Mouse (Mus musculus) intestine, embryonic 16.5 days (tissue): ENCODE results near the gene Sorcs2. TPM values are rescaled to one million over a fixed set of nuclear protein-coding genes. Genes with fewer than 3 reads are reported as not detected.

Experiments
- ATAC-seq: fragments of 200-750 bp; cut with Nextera tagmentation; 2 replicates; pipeline ENCODE4 v1.8.0; 2017; ENCODE audit warnings: moderate TSS enrichment, moderate library complexity
- H3K27ac ChIP-seq: fragments of 300-500 bp; sonication (generic); 2 replicates; pipeline ENCODE4 v1.5.1; 2014; ENCODE audit warnings: mild to moderate bottlenecking, low read length
- H3K27me3 ChIP-seq: fragments of 300-500 bp; sonication (generic); replicated peaks from 2 replicates; pipeline ENCODE4 v1.6.1; 2014; ENCODE audit warnings: low read length, control low read depth, mixed read lengths; ENCODE audit not compliant: control insufficient read depth, insufficient read depth
- H3K36me3 ChIP-seq: fragments of 300-500 bp; sonication (generic); 2 replicates; pipeline ENCODE4 v1.6.1; 2014; ENCODE audit warnings: low read length, control low read depth; ENCODE audit not compliant: control insufficient read depth, insufficient read depth
- H3K4me1 ChIP-seq: fragments of 300-500 bp; sonication (generic); 2 replicates; pipeline ENCODE4 v1.6.1; 2014; ENCODE audit warnings: low read length, control low read depth, mixed read lengths; ENCODE audit not compliant: control insufficient read depth, insufficient read depth
- H3K4me2 ChIP-seq: fragments of 300-500 bp; sonication (generic); 2 replicates; pipeline ENCODE4 v1.6.1; 2014; ENCODE audit warnings: low read depth, low read length, control low read depth
- H3K4me3 ChIP-seq: fragments of 300-500 bp; sonication (generic); 2 replicates; pipeline ENCODE4 v1.5.1; 2014; ENCODE audit warnings: mild to moderate bottlenecking, low read length
- H3K9ac ChIP-seq: fragments of 300-500 bp; sonication (generic); 2 replicates; pipeline ENCODE4 v1.6.1; 2014; ENCODE audit warnings: low read depth, low read length
- H3K9me3 ChIP-seq: fragments of 300-500 bp; sonication (generic); 2 replicates; pipeline ENCODE4 v1.6.1; 2016; ENCODE audit warnings: low read length, control low read depth; ENCODE audit not compliant: control insufficient read depth
- WGBS: fragments of 180-500 bp; shearing (Covaris S2); extraction: QIAGEN DNeasy Blood & Tissue Kit; methylation state at CpG from one replicate; pipeline ENCODE4 v1.1.7; 2014; 5-methylcytosine and 5-hydroxymethylcytosine counted together
- polyA plus RNA-seq: library from polyadenylated mRNA; unstranded; fragments of >200 nt; fragmentation: Nextera tagmentation; extraction: Ambion mirVana; gene quantifications from 2 replicates; pipeline ENCODE4 v1.2.1, GENCODE M21; 2015

Sorcs2 gene
- polyA plus RNA-seq, 1 experiment from 2014 or later: 8.3 TPM

DNA sequence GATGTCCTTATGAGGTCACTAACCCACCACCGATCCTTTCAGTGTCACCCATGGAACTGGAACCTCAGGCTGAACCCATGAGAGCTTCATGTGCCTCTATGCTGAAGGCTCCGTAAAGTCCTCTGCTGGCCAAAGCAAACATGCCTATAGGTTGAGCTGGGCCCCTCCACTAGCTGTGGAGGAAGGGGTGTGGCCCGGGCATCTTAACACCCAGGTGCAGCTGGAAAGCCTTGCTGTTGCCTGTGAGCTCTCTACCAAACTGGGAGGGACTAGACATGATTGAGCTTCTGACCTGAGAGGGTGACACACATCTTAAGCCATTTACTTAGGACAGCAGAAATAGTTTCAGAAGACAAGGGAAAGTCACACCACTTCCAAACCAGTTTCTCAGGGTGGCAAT, 189.1 kb downstream of the Sorcs2 start:
- 78% methylated on average over 3 of the region's 3 CpGs for WGBS
- no peak overlapping the region for H3K4me2 ChIP-seq
- no peaks in the 10 kb centered on the region for H3K36me3 ChIP-seq
- no peak overlapping the region for H3K27ac ChIP-seq
- no peak overlapping the region for H3K9ac ChIP-seq
- ATAC-seq: no peak
- H3K4me1 ChIP-seq: no peaks in the 10 kb centered on the region
- no peak overlapping the region for H3K4me3 ChIP-seq
- no peaks in the 10 kb centered on the region for H3K27me3 ChIP-seq
- no peaks in the 10 kb centered on the region for H3K9me3 ChIP-seq

DNA sequence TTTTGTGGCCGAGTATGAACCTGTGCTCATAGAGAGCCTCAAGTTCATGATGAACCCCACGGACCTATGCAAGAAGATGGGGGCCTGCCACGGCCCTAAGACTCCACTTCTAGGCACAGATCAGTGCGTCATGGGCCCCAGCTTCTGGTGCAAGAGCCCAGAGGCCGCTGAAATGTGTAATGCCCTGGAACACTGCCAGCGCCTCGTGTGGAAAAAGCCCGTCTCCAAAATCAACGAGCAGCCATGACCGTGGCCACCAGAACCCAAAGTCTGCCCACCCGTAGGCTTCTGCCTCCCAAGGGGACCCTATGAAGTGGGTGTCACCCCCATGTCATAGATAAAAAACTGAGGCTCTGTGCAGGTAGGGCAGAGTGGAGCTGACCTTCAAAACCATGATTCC, 192.5 kb downstream of the Sorcs2 start:
- H3K4me1 ChIP-seq: no peaks in the 10 kb centered on the region
- H3K27ac ChIP-seq: no peak overlapping the region
- no peaks in the 10 kb centered on the region for H3K36me3 ChIP-seq
- no peak overlapping the region for H3K4me2 ChIP-seq
- H3K27me3 ChIP-seq: no peaks in the 10 kb centered on the region
- ATAC-seq: no peak
- WGBS: 77% methylated on average over 11 of the region's 11 CpGs
- no peaks in the 10 kb centered on the region for H3K9me3 ChIP-seq
- no peak overlapping the region for H3K9ac ChIP-seq
- H3K4me3 ChIP-seq: no peak overlapping the region

DNA sequence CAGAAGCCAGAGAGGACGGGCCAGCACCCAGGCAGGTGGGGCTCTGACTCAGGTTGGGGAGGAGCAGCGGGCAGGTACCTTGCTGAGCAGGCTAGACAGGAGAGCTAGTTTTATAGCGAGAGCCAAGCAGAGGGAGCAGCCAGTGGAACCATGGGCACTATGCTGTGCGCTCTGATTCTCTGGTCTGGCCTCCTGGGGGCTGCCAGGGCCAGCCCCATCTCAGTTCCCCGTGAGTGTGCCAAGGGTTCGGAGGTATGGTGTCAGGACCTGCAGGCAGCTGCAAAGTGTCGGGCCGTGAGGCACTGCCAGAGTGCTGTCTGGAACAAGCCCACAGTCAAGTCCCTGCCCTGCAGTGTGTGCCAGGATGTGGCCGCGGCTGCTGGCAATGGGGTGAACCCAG, 194.0 kb downstream of the Sorcs2 start, which contains the start of gene Psapl1:
Gene Psapl1, plus strand, starts transcription at position 106 of the 400 bp plus-strand sequence.
- Histone ChIP-seq H3K27ac (no peak within 1 kb of the TSS), H3K4me2 (no peak within 1 kb of the TSS), H3K4me1 (no peaks in the 10 kb centered on the region), H3K27me3 (no peaks in the 10 kb centered on the region), H3K36me3 (no peaks in the 10 kb centered on the region), H3K4me3 (no peak within 1 kb of the TSS), H3K9me3 (no peaks in the 10 kb centered on the region), H3K9ac (no peak within 1 kb of the TSS)
- no peak for ATAC-seq
- WGBS: 83% methylated on average over 10 of the region's 10 CpGs

DNA sequence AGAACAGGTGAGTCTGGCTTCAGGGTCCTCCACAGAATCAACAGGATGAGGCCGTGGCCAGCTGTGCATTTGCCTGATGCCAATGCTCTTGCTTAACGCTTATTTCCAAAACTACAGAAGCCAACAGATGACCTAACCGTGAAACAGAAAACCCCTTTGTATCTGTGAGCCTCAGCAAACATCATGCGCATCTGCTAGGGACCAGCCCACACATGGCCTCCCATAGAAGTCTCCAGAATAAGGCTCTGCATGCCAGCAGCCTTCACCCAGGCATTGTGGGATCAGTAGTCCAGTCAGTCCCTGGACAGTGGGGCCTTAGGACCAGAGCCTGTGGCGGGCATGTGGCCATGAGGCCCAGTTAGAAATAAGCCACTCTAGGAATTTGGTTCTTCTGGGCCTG, 194.5 kb downstream of the Sorcs2 start:
- Histone ChIP-seq H3K4me1 (no peaks in the 10 kb centered on the region), H3K27me3 (no peaks in the 10 kb centered on the region), H3K9me3 (no peaks in the 10 kb centered on the region), H3K36me3 (no peaks in the 10 kb centered on the region), H3K4me2 (no peak overlapping the region), H3K9ac (no peak overlapping the region), H3K27ac (no peak overlapping the region), H3K4me3 (no peak overlapping the region)
- WGBS: 79% methylated on average over 5 of the region's 5 CpGs
- ATAC-seq: no peak

DNA sequence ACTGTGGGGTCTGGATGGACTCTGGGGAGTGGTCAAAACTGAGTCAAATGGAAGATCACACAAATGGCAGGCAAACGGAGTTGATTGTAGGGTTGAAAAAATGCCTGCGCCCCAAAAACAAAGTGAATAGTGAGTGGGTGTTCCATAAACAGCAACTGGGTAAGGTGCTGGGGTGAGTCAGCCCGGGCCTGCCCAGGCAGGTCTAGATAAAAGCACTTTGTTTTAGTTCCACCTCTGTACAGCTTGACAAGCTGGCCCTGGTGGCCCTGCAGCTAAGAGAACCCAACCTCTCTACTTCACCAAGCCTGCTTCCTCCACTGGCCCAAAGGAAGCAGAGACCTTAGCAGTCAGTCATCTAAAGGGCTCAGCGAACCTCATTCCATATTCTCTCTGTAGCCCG, 195.2 kb downstream of the Sorcs2 start:
- no peaks in the 10 kb centered on the region for H3K36me3 ChIP-seq
- no peaks in the 10 kb centered on the region for H3K27me3 ChIP-seq
- no peaks in the 10 kb centered on the region for H3K4me1 ChIP-seq
- H3K4me3 ChIP-seq: no peak overlapping the region
- no peak overlapping the region for H3K27ac ChIP-seq
- H3K4me2 ChIP-seq: no peak overlapping the region
- WGBS: 87% methylated on average over 5 of the region's 5 CpGs
- ATAC-seq: no peak
- H3K9me3 ChIP-seq: no peaks in the 10 kb centered on the region
- no peak overlapping the region for H3K9ac ChIP-seq

DNA sequence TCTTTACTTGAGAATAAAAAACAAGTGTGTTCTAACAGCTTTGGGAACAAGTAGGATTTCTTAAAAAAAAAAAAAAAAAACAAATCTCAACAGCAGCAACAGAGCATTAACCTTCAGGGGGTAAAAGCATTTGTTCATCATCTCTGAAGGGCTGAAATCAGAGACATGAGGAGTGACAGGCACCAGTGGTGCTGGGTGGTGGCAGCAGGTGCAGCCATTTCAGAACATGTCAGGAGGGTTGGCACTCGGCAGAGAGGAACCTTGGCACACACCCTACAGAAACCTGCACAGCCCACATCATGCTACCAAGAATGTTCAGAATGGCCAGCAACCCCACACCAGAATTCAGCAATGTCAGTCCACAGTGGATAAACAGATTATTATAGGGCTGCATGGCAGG, 198.4 kb downstream of the Sorcs2 start:
- ATAC-seq: no peak
- Histone ChIP-seq H3K9ac (no peak overlapping the region), H3K36me3 (no peaks in the 10 kb centered on the region), H3K9me3 (no peaks in the 10 kb centered on the region), H3K27me3 (no peaks in the 10 kb centered on the region), H3K4me1 (peaks cover 4% of the 10 kb centered on the region; the same call in 1 of the 2 replicates), H3K4me2 (no peak overlapping the region), H3K4me3 (no peak overlapping the region), H3K27ac (no peak overlapping the region)
- 91% methylated on average over 1 of the region's 1 CpGs for WGBS

DNA sequence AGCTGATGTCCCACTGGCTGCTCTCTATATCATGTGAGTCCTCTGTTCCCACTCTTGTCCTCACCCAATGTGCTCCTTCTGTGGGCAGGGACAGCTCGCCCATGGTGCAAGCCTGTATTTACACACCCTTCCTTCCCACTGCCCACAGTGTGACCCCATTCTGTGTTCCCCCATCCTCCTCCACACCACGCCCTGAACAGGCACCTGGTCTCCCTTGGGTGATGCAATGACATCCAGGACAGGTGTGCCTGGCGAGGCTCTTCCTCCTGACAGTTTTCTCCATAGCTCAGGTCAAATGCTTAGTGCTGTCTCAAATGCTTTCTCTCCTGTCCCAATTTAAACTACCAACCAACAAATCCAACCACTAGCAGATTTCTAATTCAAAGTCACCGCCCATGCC, 202.5 kb downstream of the Sorcs2 start:
- Histone ChIP-seq H3K27ac (no peak overlapping the region), H3K36me3 (no peaks in the 10 kb centered on the region), H3K27me3 (no peaks in the 10 kb centered on the region), H3K9ac (no peak overlapping the region), H3K4me1 (peaks cover 4% of the 10 kb centered on the region; the same call in 1 of the 2 replicates), H3K9me3 (no peaks in the 10 kb centered on the region), H3K4me3 (no peak overlapping the region), H3K4me2 (no peak overlapping the region)
- no peak for ATAC-seq
- WGBS: 81% methylated on average over 4 of the region's 4 CpGs

DNA sequence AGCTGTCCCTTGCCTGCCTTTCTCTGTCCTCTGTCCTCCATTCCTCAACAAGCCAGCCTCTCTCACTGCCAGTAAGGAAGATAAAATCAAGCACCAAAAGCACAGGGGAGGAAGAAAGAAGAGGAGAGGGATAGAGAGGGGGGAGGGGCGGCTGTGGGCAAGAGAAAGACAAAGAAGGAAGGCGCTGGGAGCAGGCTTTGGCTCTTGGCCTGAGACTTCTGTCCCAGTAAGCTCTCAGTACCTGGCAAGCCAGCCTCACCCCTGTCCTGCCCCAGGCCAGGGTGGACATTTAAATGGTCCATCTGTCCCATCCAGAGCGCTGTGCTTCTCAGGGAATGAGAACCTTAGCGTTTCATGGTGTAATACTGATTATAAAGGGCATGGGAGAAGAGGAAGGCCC, 203.3 kb downstream of the Sorcs2 start:
- 82% methylated on average over 4 of the region's 4 CpGs for WGBS
- no peak for ATAC-seq

DNA sequence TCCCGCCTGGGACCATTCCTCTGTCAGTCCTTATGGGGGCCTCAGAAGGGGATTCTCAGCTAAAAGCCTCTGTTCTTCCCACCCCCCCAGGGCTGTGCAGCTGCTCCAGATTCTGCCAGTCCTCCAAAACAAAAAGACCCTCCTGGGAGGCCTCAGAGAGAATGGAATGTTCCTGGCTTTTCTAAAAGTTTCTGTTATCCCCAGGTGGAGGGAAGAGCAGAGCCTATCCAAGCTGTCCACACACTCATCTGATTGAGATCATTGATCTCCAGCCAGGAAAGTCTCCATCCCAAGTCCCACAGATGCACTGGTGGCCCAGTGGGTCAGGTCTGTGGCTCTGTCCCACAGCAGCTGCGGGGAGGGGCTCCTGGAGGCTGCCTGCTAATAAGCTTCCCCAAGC, 205.3 kb downstream of the Sorcs2 start:
- no peaks in the 10 kb centered on the region for H3K36me3 ChIP-seq
- no peak for ATAC-seq
- H3K4me1 ChIP-seq: peaks cover 4% of the 10 kb centered on the region; the same call in 1 of the 2 replicates
- 67% methylated on average over 2 of the region's 2 CpGs for WGBS
- H3K9ac ChIP-seq: no peak overlapping the region
- H3K9me3 ChIP-seq: no peaks in the 10 kb centered on the region
- no peaks in the 10 kb centered on the region for H3K27me3 ChIP-seq
- H3K4me2 ChIP-seq: no peak overlapping the region
- H3K4me3 ChIP-seq: no peak overlapping the region
- no peak overlapping the region for H3K27ac ChIP-seq

More for the DNA sequence above, 203.3 kb downstream of the Sorcs2 start:
- no peaks in the 10 kb centered on the region for H3K9me3 ChIP-seq
- H3K4me1 ChIP-seq: peaks cover 4% of the 10 kb centered on the region; the same call in 1 of the 2 replicates
- H3K27me3 ChIP-seq: no peaks in the 10 kb centered on the region
- no peak overlapping the region for H3K9ac ChIP-seq
- H3K4me2 ChIP-seq: no peak overlapping the region
- no peak overlapping the region for H3K27ac ChIP-seq
- H3K4me3 ChIP-seq: no peak overlapping the region
- no peaks in the 10 kb centered on the region for H3K36me3 ChIP-seq

DNA sequence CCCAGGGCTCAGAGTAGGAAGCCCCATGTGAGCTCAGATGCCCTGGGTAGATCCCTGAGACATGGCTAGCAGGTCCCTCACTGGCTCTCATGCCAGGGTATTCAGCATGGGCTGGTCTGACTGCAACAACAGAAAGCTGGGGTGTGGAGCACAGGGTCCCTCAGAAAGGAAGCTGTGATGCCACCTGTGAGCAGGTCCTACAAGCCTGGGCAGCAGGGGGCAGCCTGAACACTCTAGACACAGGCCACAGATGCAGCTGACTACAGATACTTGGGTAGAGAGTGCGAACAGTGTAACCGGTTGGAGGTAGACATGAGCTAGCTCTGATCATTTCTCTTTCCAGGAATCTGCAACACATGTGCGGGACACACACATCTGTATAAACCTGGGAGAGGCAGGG, 206.1 kb downstream of the Sorcs2 start:
- Histone ChIP-seq H3K4me1 (peaks cover 4% of the 10 kb centered on the region; the same call in 1 of the 2 replicates), H3K27ac (no peak overlapping the region), H3K4me2 (no peak overlapping the region), H3K36me3 (no peaks in the 10 kb centered on the region), H3K9me3 (no peaks in the 10 kb centered on the region), H3K27me3 (no peaks in the 10 kb centered on the region), H3K9ac (no peak overlapping the region), H3K4me3 (no peak overlapping the region)
- ATAC-seq: no peak
- 88% methylated on average over 3 of the region's 3 CpGs for WGBS
